ENCODE assay signal across 23 mouse cellular contexts in genomic region chr11:100457247-100457646, GRCm38 (mm10). TPM values are rescaled to one million over a fixed set of nuclear protein-coding genes. Genes with fewer than 3 reads are reported as not detected.
"Had no signal": no experiment of that assay in that cellular context is flagged by ENCODE, and none has a peak within 500 bp of the region (broad histone marks: within the 10 kb centered on the region; RNA-seq: fewer than 3 reads in every experiment).

No protein-coding gene starts in this region.

- ATAC-seq: liver, postnatal 0 days; midbrain, embryonic 16.5 days had no signal

- H3K9ac ChIP-seq: liver, embryonic 13.5 days; liver, embryonic 15.5 days; liver, postnatal 0 days; lung, embryonic 14.5 days; midbrain, embryonic 12.5 days; neural tube, embryonic 13.5 days; neural tube, embryonic 15.5 days had no signal

- H3K4me3 ChIP-seq: liver, embryonic 13.5 days; liver, embryonic 15.5 days; midbrain, embryonic 10.5 days; midbrain, embryonic 12.5 days; myocyte; neural tube, embryonic 13.5 days; neural tube, embryonic 15.5 days had no signal

- H3K4me2 ChIP-seq: liver, embryonic 11.5 days; liver, embryonic 13.5 days; liver, embryonic 15.5 days; lung, embryonic 14.5 days; midbrain, embryonic 12.5 days; neural tube, embryonic 13.5 days; neural tube, embryonic 15.5 days had no signal

- H3K4me1 ChIP-seq: liver, embryonic 13.5 days; liver, embryonic 15.5 days; midbrain, embryonic 10.5 days; midbrain, embryonic 12.5 days; neural tube, embryonic 15.5 days had no signal

- DNase-seq: liver, embryonic 13.5 days; liver, postnatal 0 days; lung, embryonic 14.5 days; midbrain, embryonic 14.5 days; retina, postnatal 1 day; right cerebral cortex, adult 18-20 months; right cerebral cortex, postnatal 25 days; right cerebral cortex, postnatal 4 days; spleen, adult 18-20 months; thymus, adult 18-20 months; thymus, postnatal 14 days; thymus, postnatal 36 days had no signal

- H3K27ac ChIP-seq: liver, embryonic 13.5 days; liver, embryonic 15.5 days; midbrain, embryonic 10.5 days; midbrain, embryonic 12.5 days; neural tube, embryonic 13.5 days; neural tube, embryonic 15.5 days had no signal

- H3K27me3 ChIP-seq: liver, embryonic 13.5 days; liver, embryonic 15.5 days; midbrain, embryonic 12.5 days; neural tube, embryonic 13.5 days; neural tube, embryonic 15.5 days had no signal

- H3K9me3 ChIP-seq: liver, embryonic 13.5 days; liver, embryonic 15.5 days; midbrain, embryonic 12.5 days; neural tube, embryonic 13.5 days; neural tube, embryonic 15.5 days had no signal

RNA-seq across cellular contexts. Expression of gene Klhl10, which starts 15.5 kb away (rescaled TPM):
- total RNA-seq: megakaryocyte, adult 5-6 weeks; megakaryocyte-erythroid progenitor cell, adult 5-6 weeks had no signal
- polyA plus RNA-seq: small intestine, adult 2 months had no signal

RNA-seq across cellular contexts. Expression of gene Fkbp10, which starts 41.8 kb away (rescaled TPM):
- total RNA-seq: megakaryocyte-erythroid progenitor cell, adult 5-6 weeks had no signal

RNA-seq across cellular contexts. Expression of gene P3h4, which starts 42.6 kb away (rescaled TPM):
- total RNA-seq: megakaryocyte, adult 5-6 weeks had no signal
